Mouse (Mus musculus): ENCODE data around the gene Micu1. TPM values are rescaled to one million over a fixed set of nuclear protein-coding genes. Genes with fewer than 3 reads are reported as not detected.
A peak's percentile ranks its signal among the peaks of the same experiment; 100 is the strongest.

The Micu1 gene
- polyA plus RNA-seq, 1 experiment from 2014 or later: 42.5 TPM

DNA sequence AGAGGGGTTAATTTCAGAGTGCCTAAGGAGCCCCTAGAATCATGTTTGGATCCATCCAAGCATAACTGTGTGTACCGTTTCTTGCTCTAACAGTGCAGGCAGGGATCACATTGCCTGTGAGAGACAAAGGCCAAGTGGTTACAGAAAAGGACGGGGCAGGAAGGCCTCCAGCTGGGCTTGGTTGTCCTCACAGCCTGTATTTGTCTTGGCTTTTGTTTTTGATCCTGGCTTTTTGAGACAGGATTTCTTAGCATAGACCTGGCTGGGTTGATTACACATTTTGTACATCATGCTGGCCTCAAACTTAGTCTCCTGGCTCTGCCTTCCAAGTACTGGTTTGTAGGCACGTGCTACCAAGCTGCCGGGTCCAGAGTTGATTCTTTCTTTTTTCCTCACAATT lies 93.6 kb downstream of the Micu1 start:
- Histone ChIP-seq H3K9ac (ENCODE audit: low read length) (no peak overlapping the region), H3K4me1 (ENCODE audit: control insufficient read depth in 2 of 2, insufficient read depth in 2 of 2, low read length in 2 of 2) (peaks cover 5 to 9% of the 10 kb centered on the region in 2 experiments), H3K27me3 (ENCODE audit: control insufficient read depth, insufficient read depth, low read length) (no peaks in the 10 kb centered on the region), H3K36me3 (ENCODE audit: control insufficient read depth, insufficient read depth, low read length) (peaks cover 6% of the 10 kb centered on the region; the same call in 1 of the 2 replicates), H3K27ac (replicated peaks in 1 of 2; ENCODE audit: control insufficient read depth in 1 of 2, insufficient read depth in 1 of 2, low read depth in 2 of 2, low read length in 2 of 2) (no peak overlapping the region), H3K4me2 (ENCODE audit: low read length) (no peak overlapping the region), H3K9me3 (ENCODE audit: control insufficient read depth, low read length) (no peaks in the 10 kb centered on the region), H3K4me3 (ENCODE audit: control insufficient read depth in 1 of 2, insufficient read depth in 1 of 2, low read depth in 1 of 2, low read length in 2 of 2) (no peak overlapping the region)
- WGBS: 86% methylated on average over 4 of the region's 4 CpGs
- ATAC-seq (ENCODE audit: insufficient number of reproducible peaks, insufficient read depth, low FRiP score, low read depth): no peak

DNA sequence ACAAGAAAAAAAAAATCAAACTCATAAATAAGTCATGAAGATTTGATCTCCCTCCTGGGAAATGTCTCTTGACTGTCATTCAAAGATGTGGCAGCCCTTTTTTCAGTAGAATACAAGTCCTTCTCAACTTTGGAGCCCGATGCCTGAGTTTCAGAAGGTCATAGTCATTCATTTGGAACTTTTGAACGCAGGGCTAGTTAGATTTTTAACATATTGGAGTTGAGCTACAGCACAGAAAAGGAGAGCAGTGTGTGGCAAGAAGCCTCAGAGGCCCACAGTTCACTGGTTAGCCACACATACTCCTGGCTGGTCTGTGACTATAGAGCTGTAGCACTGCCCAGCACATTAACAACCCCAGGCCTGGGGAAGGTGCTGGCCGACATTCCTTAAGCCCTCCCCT lies 96.1 kb downstream of the Micu1 start:
- H3K9ac ChIP-seq (ENCODE audit: low read length): no peak overlapping the region
- no peaks in the 10 kb centered on the region for H3K27me3 ChIP-seq (ENCODE audit: control insufficient read depth, insufficient read depth, low read length)
- peaks cover 6 to 18% of the 10 kb centered on the region in 2 experiments for H3K4me1 ChIP-seq (ENCODE audit: control insufficient read depth in 2 of 2, insufficient read depth in 2 of 2, low read length in 2 of 2)
- no peak for ATAC-seq (ENCODE audit: insufficient number of reproducible peaks, insufficient read depth, low FRiP score, low read depth)
- H3K4me3 ChIP-seq (ENCODE audit: control insufficient read depth in 1 of 2, insufficient read depth in 1 of 2, low read depth in 1 of 2, low read length in 2 of 2): no peak overlapping the region
- 79% methylated on average over 3 of the region's 3 CpGs for WGBS
- H3K36me3 ChIP-seq (ENCODE audit: control insufficient read depth, insufficient read depth, low read length): no peaks in the 10 kb centered on the region
- H3K27ac ChIP-seq (replicated peaks in 1 of 2; ENCODE audit: control insufficient read depth in 1 of 2, insufficient read depth in 1 of 2, low read depth in 2 of 2, low read length in 2 of 2): no peak overlapping the region
- H3K9me3 ChIP-seq (ENCODE audit: control insufficient read depth, low read length): no peaks in the 10 kb centered on the region
- no peak overlapping the region for H3K4me2 ChIP-seq (ENCODE audit: low read length)

DNA sequence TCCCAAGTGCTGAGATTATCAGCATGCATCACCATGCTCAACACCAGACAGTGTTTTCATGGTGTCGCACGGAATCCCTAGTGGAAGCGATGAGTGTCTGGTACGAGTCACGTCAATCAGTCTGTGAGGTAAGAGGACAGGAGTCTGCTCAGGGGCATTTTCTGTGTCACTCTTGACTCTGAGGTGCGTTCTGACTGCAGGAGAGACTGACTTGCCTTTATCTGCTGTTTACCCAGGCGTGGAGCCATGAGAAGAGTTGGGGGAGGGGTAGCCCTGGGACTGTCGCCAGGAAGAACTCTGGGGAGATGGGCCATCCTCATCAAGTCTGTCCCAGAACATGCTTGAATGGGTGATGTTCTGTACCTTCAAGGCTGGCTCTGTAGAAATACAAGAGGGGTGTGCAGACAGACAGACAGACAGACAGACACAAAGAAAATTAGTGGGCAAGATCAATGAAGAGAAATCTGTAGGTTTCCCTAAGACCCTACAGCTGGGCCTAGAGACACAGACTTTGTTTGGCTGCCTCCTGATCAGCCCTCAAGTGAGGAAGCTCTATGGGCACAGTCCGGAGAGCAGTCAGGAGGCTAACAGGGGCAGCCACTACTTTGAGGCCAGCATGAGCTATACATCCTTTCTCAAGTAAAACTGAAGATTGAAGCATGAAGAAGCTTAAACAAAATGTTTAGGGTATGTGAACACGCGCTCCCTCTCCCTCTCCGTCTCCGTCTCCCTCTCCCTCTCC lies 97.2 kb downstream of the Micu1 start:
- H3K36me3 ChIP-seq (ENCODE audit: control insufficient read depth, insufficient read depth, low read length): no peaks in the 10 kb centered on the region
- peaks cover 6 to 18% of the 10 kb centered on the region in 2 experiments for H3K4me1 ChIP-seq (ENCODE audit: control insufficient read depth in 2 of 2, insufficient read depth in 2 of 2, low read length in 2 of 2)
- ATAC-seq (ENCODE audit: insufficient number of reproducible peaks, insufficient read depth, low FRiP score, low read depth): no peak
- no peak overlapping the region for H3K4me3 ChIP-seq (ENCODE audit: control insufficient read depth in 1 of 2, insufficient read depth in 1 of 2, low read depth in 1 of 2, low read length in 2 of 2)
- H3K4me2 ChIP-seq (ENCODE audit: low read length): no peak overlapping the region
- H3K27ac ChIP-seq (replicated peaks in 1 of 2; ENCODE audit: control insufficient read depth in 1 of 2, insufficient read depth in 1 of 2, low read depth in 2 of 2, low read length in 2 of 2): 0 out of 4 replicates have a peak overlapping the region, but pooled peaks of 1 of the 2 experiments have one; percentile 26
- 27% methylated on average over 13 of the region's 13 CpGs for WGBS
- H3K9me3 ChIP-seq (ENCODE audit: control insufficient read depth, low read length): no peaks in the 10 kb centered on the region
- H3K9ac ChIP-seq (ENCODE audit: low read length): no peak overlapping the region
- no peaks in the 10 kb centered on the region for H3K27me3 ChIP-seq (ENCODE audit: control insufficient read depth, insufficient read depth, low read length)

DNA sequence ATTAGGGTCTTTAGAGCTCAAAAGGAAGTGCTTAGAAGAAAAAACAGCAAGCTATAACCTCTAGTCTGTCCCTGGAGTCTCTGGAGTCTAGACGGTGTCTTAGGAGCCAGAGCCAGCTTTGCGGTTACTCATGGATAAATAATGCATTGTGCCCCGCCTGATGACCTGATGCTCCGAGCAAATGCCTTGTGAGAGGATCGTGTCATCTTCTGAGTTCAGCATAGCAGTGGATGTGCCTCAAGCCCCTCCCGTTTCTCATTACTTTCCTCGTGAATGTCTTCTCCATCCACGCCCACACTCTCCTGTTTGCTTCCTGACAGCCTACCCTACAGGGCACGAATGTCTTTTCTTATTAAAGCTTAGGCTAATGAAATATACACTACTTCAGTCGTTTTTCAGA lies 97.9 kb downstream of the Micu1 start:
- WGBS: 42% methylated on average over 10 of the region's 10 CpGs
- no peak for ATAC-seq (ENCODE audit: insufficient number of reproducible peaks, insufficient read depth, low FRiP score, low read depth)
- H3K27ac ChIP-seq (replicated peaks in 1 of 2; ENCODE audit: control insufficient read depth in 1 of 2, insufficient read depth in 1 of 2, low read depth in 2 of 2, low read length in 2 of 2): no peak overlapping the region

DNA sequence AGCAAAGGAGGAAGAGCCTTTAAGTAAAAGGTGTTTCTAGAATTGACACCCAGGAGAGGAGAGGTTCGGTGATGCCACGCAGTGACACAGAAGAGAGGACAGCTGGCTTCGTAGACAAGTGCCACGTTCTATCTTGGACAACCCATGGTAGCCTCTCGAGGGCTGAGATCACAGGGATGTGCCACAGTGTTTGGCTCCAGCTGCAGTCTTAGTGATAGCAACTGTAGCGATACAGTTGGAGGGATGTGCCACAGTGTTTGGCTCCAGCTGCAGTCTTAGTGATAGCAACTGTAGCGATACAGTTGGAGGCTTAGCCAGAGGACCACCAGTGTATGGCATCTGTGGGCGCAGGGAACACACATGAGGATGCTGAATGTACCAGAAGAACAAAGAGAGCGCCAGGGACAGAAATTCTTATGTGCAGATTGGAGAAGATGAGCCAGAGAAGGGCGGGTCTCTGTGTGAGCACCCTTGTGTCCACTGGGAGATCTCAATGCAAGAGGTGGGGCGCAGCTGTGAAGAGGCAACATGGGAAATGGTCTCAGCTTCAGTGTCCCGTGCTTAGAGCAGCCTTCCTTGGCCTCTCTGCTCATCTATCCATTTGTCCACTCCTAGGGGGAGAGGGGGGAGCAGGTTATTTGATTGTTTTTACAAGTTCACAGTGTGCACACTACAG lies 98.7 kb downstream of the Micu1 start:
- Histone ChIP-seq H3K9me3 (ENCODE audit: control insufficient read depth, low read length) (no peaks in the 10 kb centered on the region), H3K4me1 (ENCODE audit: control insufficient read depth in 2 of 2, insufficient read depth in 2 of 2, low read length in 2 of 2) (peaks cover 6 to 18% of the 10 kb centered on the region in 2 experiments), H3K4me2 (ENCODE audit: low read length) (no peak overlapping the region), H3K9ac (ENCODE audit: low read length) (no peak overlapping the region), H3K27ac (replicated peaks in 1 of 2; ENCODE audit: control insufficient read depth in 1 of 2, insufficient read depth in 1 of 2, low read depth in 2 of 2, low read length in 2 of 2) (no peak overlapping the region), H3K27me3 (ENCODE audit: control insufficient read depth, insufficient read depth, low read length) (no peaks in the 10 kb centered on the region), H3K4me3 (ENCODE audit: control insufficient read depth in 1 of 2, insufficient read depth in 1 of 2, low read depth in 1 of 2, low read length in 2 of 2) (no peak overlapping the region), H3K36me3 (ENCODE audit: control insufficient read depth, insufficient read depth, low read length) (0 out of 2 replicates have a peak, but pooled peaks cover 8% of the 10 kb centered on the region)
- ATAC-seq (ENCODE audit: insufficient number of reproducible peaks, insufficient read depth, low FRiP score, low read depth): no peak
- WGBS: 75% methylated on average over 12 of the region's 12 CpGs

More for the DNA sequence above, 97.9 kb downstream of the Micu1 start:
- Histone ChIP-seq H3K4me2 (ENCODE audit: low read length) (no peak overlapping the region), H3K36me3 (ENCODE audit: control insufficient read depth, insufficient read depth, low read length) (0 out of 2 replicates have a peak, but pooled peaks cover 5% of the 10 kb centered on the region), H3K4me3 (ENCODE audit: control insufficient read depth in 1 of 2, insufficient read depth in 1 of 2, low read depth in 1 of 2, low read length in 2 of 2) (no peak overlapping the region), H3K27me3 (ENCODE audit: control insufficient read depth, insufficient read depth, low read length) (no peaks in the 10 kb centered on the region), H3K4me1 (ENCODE audit: control insufficient read depth in 2 of 2, insufficient read depth in 2 of 2, low read length in 2 of 2) (peaks cover 6 to 18% of the 10 kb centered on the region in 2 experiments), H3K9me3 (ENCODE audit: control insufficient read depth, low read length) (no peaks in the 10 kb centered on the region), H3K9ac (ENCODE audit: low read length) (no peak overlapping the region)

DNA sequence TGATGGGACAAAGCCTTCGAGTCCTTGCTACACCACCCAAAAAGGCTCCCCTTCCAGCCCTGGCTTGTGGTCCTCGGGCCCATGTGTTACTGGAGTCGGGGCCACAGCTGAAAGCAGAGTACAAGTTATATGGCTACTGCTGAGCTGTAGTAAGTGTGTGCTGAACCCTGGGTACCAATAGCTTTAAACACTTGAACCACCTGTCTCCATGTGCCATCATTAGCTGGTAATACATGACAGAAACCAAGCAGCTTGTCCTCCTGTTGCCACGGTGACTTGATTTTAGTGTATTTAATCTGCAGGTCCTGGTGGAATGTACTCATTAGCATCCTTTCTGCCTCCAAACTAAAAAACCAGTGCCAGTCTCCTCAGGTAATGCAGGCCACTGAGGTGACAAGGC lies 106.4 kb downstream of the Micu1 start:
- no peak for ATAC-seq (ENCODE audit: insufficient number of reproducible peaks, insufficient read depth, low FRiP score, low read depth)
- peaks cover 4 to 7% of the 10 kb centered on the region in 2 experiments; a peak in 3 of 4 replicates for H3K4me1 ChIP-seq (ENCODE audit: control insufficient read depth in 2 of 2, insufficient read depth in 2 of 2, low read length in 2 of 2)
- no peak overlapping the region for H3K9ac ChIP-seq (ENCODE audit: low read length)
- WGBS: 81% methylated on average over 4 of the region's 4 CpGs
- no peak overlapping the region for H3K27ac ChIP-seq (replicated peaks in 1 of 2; ENCODE audit: control insufficient read depth in 1 of 2, insufficient read depth in 1 of 2, low read depth in 2 of 2, low read length in 2 of 2)
- H3K27me3 ChIP-seq (ENCODE audit: control insufficient read depth, insufficient read depth, low read length): no peaks in the 10 kb centered on the region
- H3K4me2 ChIP-seq (ENCODE audit: low read length): no peak overlapping the region
- no peak overlapping the region for H3K4me3 ChIP-seq (ENCODE audit: control insufficient read depth in 1 of 2, insufficient read depth in 1 of 2, low read depth in 1 of 2, low read length in 2 of 2)
- H3K36me3 ChIP-seq (ENCODE audit: control insufficient read depth, insufficient read depth, low read length): 0 out of 2 replicates have a peak, but pooled peaks cover 8% of the 10 kb centered on the region
- H3K9me3 ChIP-seq (ENCODE audit: control insufficient read depth, low read length): no peaks in the 10 kb centered on the region

DNA sequence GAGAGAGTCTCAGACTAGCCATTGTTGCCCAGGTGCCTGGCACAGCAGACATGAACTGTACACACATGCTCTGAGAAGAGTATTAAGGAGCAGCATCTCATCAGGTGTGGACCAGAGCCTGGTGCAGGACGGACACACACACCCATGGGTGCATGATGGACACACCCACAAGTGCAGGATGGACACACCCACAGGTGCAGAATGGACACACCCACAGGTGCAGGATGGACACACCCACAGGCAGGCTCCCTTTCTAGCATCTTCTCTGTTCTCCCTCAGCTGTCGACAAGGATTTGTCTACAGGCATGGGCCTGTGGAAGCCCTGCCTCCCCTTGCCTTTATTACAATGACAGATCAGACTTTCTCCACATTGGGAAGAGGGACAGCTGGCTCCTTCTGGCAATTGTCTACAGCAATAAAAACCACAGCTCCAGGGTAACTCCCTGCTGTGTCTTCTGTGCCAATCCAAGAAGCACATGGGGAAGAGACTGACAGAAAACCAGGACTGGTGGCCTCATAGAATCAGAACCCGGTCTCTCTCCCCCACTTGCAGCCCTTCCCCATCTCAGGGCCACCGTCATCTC lies 107.8 kb downstream of the Micu1 start:
- Histone ChIP-seq H3K36me3 (ENCODE audit: control insufficient read depth, insufficient read depth, low read length) (0 out of 2 replicates have a peak, but pooled peaks cover 4% of the 10 kb centered on the region), H3K27ac (replicated peaks in 1 of 2; ENCODE audit: control insufficient read depth in 1 of 2, insufficient read depth in 1 of 2, low read depth in 2 of 2, low read length in 2 of 2) (no peak overlapping the region), H3K9ac (ENCODE audit: low read length) (no peak overlapping the region), H3K4me1 (ENCODE audit: control insufficient read depth in 2 of 2, insufficient read depth in 2 of 2, low read length in 2 of 2) (peaks cover 4 to 7% of the 10 kb centered on the region in 2 experiments; a peak in 3 of 4 replicates), H3K27me3 (ENCODE audit: control insufficient read depth, insufficient read depth, low read length) (no peaks in the 10 kb centered on the region), H3K4me2 (ENCODE audit: low read length) (no peak overlapping the region), H3K4me3 (ENCODE audit: control insufficient read depth in 1 of 2, insufficient read depth in 1 of 2, low read depth in 1 of 2, low read length in 2 of 2) (no peak overlapping the region), H3K9me3 (ENCODE audit: control insufficient read depth, low read length) (no peaks in the 10 kb centered on the region)
- no peak for ATAC-seq (ENCODE audit: insufficient number of reproducible peaks, insufficient read depth, low FRiP score, low read depth)
- WGBS: 71% methylated on average over 4 of the region's 4 CpGs

Data from heart, embryonic 14.5 days (tissue).